Mouse (Mus musculus) liver, postnatal 0 days (tissue): ENCODE data around the gene Gm37240.

Source experiments
- CTCF ChIP-seq: sonication (generic); IDR thresholded peaks from 2 replicates; pipeline ENCODE4 v1.5.1; 2016; ENCODE audit warnings: antibody characterized with exemption, low read depth
- EP300 ChIP-seq: IDR thresholded peaks from 2 replicates; pipeline ENCODE4 v1.6.1; 2016; ENCODE audit warnings: antibody characterized with exemption, low read depth, mild to moderate bottlenecking

DNA sequence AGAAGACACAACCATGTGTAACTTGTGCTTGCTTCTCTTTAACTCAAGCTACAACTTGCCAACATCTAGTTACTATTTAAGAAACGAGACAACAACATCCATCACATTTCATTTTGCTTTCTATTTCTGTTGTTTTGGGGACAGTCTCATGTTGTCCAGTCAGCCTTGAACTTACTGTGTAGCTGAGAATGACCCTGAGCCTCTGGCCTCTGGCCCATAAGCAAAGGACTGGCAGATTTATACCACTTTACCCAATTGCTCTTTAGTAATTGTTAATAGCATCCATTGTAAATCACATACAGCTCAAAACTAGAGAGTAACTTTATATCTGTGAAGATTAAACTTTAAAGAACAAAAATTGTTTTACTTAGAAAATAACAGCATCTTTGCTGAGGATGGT lies 1345.4 kb downstream of the Gm37240 start:
- TF ChIP-seq CTCF (no peak), EP300 (no peak)
